Mouse (Mus musculus): ENCODE measurements at regions not wholly inside any gene's neighbourhood (a gene's known extent, or its start where the extent isn't known, plus 50 kb on each side); places are given as distances from the start of the nearest gene placed in this dataset.

- Histone ChIP-seq H3K4me1 (peaks cover 8% of the 10 kb centered on the region), H3K4me3 (replicated peaks) (no peak overlapping the region), H3K27me3 (peaks cover 10% of the 10 kb centered on the region; the same call in 1 of the 2 replicates), H3K9me3 (replicated peaks) (no peaks in the 10 kb centered on the region), H3K36me3 (no peaks in the 10 kb centered on the region), H3K27ac (no peak overlapping the region), H3K4me2 (no peak overlapping the region), H3K9ac (no peak overlapping the region)
- ATAC-seq (replicated peaks; ENCODE audit: low FRiP score): no peak
- WGBS: 92% methylated on average over 2 of the region's 2 CpGs
Observed at GRCm38 (mm10) chr3:66403707-66404106, 107.1 kb upstream of the Veph1 start.

GRCm38 (mm10) chr3:66400791-66401568 lies 104.3 kb upstream of the Veph1 start:
- ATAC-seq (replicated peaks; ENCODE audit: low FRiP score): peak; percentile 72
- peaks cover 8% of the 10 kb centered on the region for H3K4me1 ChIP-seq
- no peak overlapping the region for H3K9ac ChIP-seq
- 23% methylated on average over 16 of the region's 16 CpGs for WGBS
- H3K27me3 ChIP-seq: 0 out of 2 replicates have a peak, but pooled peaks cover 5% of the 10 kb centered on the region
- no peaks in the 10 kb centered on the region for H3K36me3 ChIP-seq
- no peaks in the 10 kb centered on the region for H3K9me3 ChIP-seq (replicated peaks)
- no peak overlapping the region for H3K27ac ChIP-seq
- peak overlapping the region; percentile 18; the same call in 1 of the 2 replicates for H3K4me2 ChIP-seq
- H3K4me3 ChIP-seq (replicated peaks): no peak overlapping the region

GRCm38 (mm10) chr3:66398214-66399150 lies 101.8 kb upstream of the Veph1 start:
- Histone ChIP-seq H3K9ac (no peak overlapping the region), H3K4me3 (replicated peaks) (no peak overlapping the region), H3K36me3 (no peaks in the 10 kb centered on the region), H3K4me2 (no peak overlapping the region), H3K27me3 (0 out of 2 replicates have a peak, but pooled peaks cover 5% of the 10 kb centered on the region), H3K9me3 (replicated peaks) (no peaks in the 10 kb centered on the region), H3K27ac (no peak overlapping the region), H3K4me1 (peaks cover 8% of the 10 kb centered on the region)
- 71% methylated on average over 12 of the region's 12 CpGs for WGBS
- no peak for ATAC-seq (replicated peaks; ENCODE audit: low FRiP score)

- no peak overlapping the region for H3K9ac ChIP-seq
- H3K4me1 ChIP-seq: no peaks in the 10 kb centered on the region
- 64% methylated on average over 14 of the region's 14 CpGs for WGBS
- H3K36me3 ChIP-seq: no peaks in the 10 kb centered on the region
- H3K4me2 ChIP-seq: no peak overlapping the region
- no peak for ATAC-seq (replicated peaks; ENCODE audit: low FRiP score)
- H3K9me3 ChIP-seq (replicated peaks): no peaks in the 10 kb centered on the region
- no peak overlapping the region for H3K4me3 ChIP-seq (replicated peaks)
- no peaks in the 10 kb centered on the region for H3K27me3 ChIP-seq
- H3K27ac ChIP-seq: no peak overlapping the region
Observed at GRCm38 (mm10) chr3:66375088-66375910, 78.7 kb upstream of the Veph1 start.

- H3K4me3 ChIP-seq (replicated peaks): no peak overlapping the region
- no peak overlapping the region for H3K4me2 ChIP-seq
- WGBS: 87% methylated on average over 4 of the region's 4 CpGs
- H3K27ac ChIP-seq: no peak overlapping the region
- ATAC-seq (replicated peaks; ENCODE audit: low FRiP score): no peak
- no peaks in the 10 kb centered on the region for H3K4me1 ChIP-seq
- no peaks in the 10 kb centered on the region for H3K9me3 ChIP-seq (replicated peaks)
- no peaks in the 10 kb centered on the region for H3K36me3 ChIP-seq
- no peak overlapping the region for H3K9ac ChIP-seq
- H3K27me3 ChIP-seq: no peaks in the 10 kb centered on the region
Observed at GRCm38 (mm10) chr3:66374603-66375002, 78.0 kb upstream of the Veph1 start.

GRCm38 (mm10) chr3:66373807-66374575 lies 77.4 kb upstream of the Veph1 start:
- no peak for ATAC-seq (replicated peaks; ENCODE audit: low FRiP score)
- Histone ChIP-seq H3K4me3 (replicated peaks) (no peak overlapping the region), H3K4me1 (no peaks in the 10 kb centered on the region), H3K9ac (no peak overlapping the region), H3K27me3 (no peaks in the 10 kb centered on the region), H3K36me3 (no peaks in the 10 kb centered on the region), H3K4me2 (no peak overlapping the region), H3K27ac (no peak overlapping the region), H3K9me3 (replicated peaks) (no peaks in the 10 kb centered on the region)
- WGBS: 73% methylated on average over 8 of the region's 8 CpGs

All from kidney, embryonic 15.5 days (tissue).